Mouse (Mus musculus) hindbrain, embryonic 10.5 days (tissue): ENCODE measurements around the gene Trpm1. TPM values are rescaled to one million over a fixed set of nuclear protein-coding genes. Genes with fewer than 3 reads are reported as not detected.
A peak's percentile ranks its signal among the peaks of the same experiment; 100 is the strongest.

ENCODE experiments used
- DNase-seq: peaks from one replicate; pipeline ENCODE4 v3.0.0-alpha.2; 2017; ENCODE audit warnings: low spot score
- H3K27ac ChIP-seq: fragments of 300-500 bp; sonication (generic); 2 replicates; pipeline ENCODE4 v1.5.1; 2016; ENCODE audit warnings: mild to moderate bottlenecking, moderate library complexity
- H3K27me3 ChIP-seq: fragments of 300-500 bp; sonication (generic); 2 replicates; pipeline ENCODE4 v1.6.1; 2016; ENCODE audit warnings: mild to moderate bottlenecking; ENCODE audit not compliant: poor library complexity, insufficient read depth, severe bottlenecking
- H3K36me3 ChIP-seq: fragments of 300-500 bp; sonication (generic); 2 replicates; pipeline ENCODE4 v1.6.1; 2016; ENCODE audit warnings: mild to moderate bottlenecking, moderate library complexity
- H3K4me1 ChIP-seq: fragments of 300-500 bp; sonication (generic); replicated peaks from 2 replicates; pipeline ENCODE4 v1.6.1; 2016; ENCODE audit warnings: mild to moderate bottlenecking
- H3K4me3 ChIP-seq: fragments of 300-500 bp; sonication (generic); 2 replicates; pipeline ENCODE4 v1.5.1; 2016; ENCODE audit warnings: mild to moderate bottlenecking, moderate library complexity
- H3K9me3 ChIP-seq: fragments of 300-500 bp; sonication (generic); 2 replicates; pipeline ENCODE4 v1.6.1; 2016; ENCODE audit warnings: mild to moderate bottlenecking, moderate library complexity
- WGBS: fragments of 180-500 bp; shearing (Covaris S2); methylation state at CpG from one replicate; pipeline ENCODE4 v1.1.7; 2016; 5-methylcytosine and 5-hydroxymethylcytosine counted together
- polyA plus RNA-seq: library from polyadenylated mRNA; unstranded; fragments of >200 nt; fragmentation: Nextera tagmentation; extraction: Ambion mirVana; gene quantifications from 2 replicates; pipeline ENCODE4 v1.2.1, GENCODE M21; 2016

Gene Trpm1
- polyA plus RNA-seq, 1 experiment from 2014 or later = 2.0 TPM

GRCm38 (mm10) chr7:64226339-64227194, 72.9 kb downstream of the Trpm1 start:
- Histone ChIP-seq H3K4me1 (peaks cover 5% of the 10 kb centered on the region; the same call in 1 of the 2 replicates), H3K27me3 (no peaks in the 10 kb centered on the region), H3K27ac (peak overlapping the region; percentile 41; the same call in 1 of the 2 replicates), H3K9me3 (no peaks in the 10 kb centered on the region), H3K36me3 (no peaks in the 10 kb centered on the region), H3K4me3 (no peak overlapping the region)
- WGBS = 75% methylated on average over 27 of the region's 27 CpGs
- peak; percentile 23 for DNase-seq

DNA sequence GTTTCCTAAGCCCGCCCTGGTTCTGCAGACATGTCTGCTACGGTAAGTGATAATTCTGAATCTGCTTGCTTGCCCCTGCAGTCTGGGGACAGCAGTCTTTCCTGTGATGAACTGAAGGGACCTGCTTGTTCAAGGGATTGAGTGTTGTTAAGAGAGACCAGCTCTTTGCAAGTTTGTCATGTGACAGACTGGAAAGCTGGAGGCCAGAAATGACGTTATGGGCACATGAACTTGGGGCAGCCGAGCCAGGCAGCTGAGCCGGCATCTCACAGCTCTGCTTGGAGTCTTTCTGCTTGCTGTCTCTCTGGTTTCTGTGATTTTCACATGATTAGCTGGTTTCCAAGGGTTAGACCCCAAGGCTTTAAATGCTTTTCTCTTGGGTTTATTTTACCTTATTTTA, 74.0 kb downstream of the Trpm1 start:
- WGBS = 90% methylated on average over 5 of the region's 5 CpGs
- no peak for DNase-seq
- H3K4me3 ChIP-seq = no peak overlapping the region
- no peaks in the 10 kb centered on the region for H3K9me3 ChIP-seq
- no peak overlapping the region for H3K27ac ChIP-seq
- no peaks in the 10 kb centered on the region for H3K36me3 ChIP-seq
- H3K4me1 ChIP-seq = peaks cover 5% of the 10 kb centered on the region; the same call in 1 of the 2 replicates
- H3K27me3 ChIP-seq = no peaks in the 10 kb centered on the region

DNA sequence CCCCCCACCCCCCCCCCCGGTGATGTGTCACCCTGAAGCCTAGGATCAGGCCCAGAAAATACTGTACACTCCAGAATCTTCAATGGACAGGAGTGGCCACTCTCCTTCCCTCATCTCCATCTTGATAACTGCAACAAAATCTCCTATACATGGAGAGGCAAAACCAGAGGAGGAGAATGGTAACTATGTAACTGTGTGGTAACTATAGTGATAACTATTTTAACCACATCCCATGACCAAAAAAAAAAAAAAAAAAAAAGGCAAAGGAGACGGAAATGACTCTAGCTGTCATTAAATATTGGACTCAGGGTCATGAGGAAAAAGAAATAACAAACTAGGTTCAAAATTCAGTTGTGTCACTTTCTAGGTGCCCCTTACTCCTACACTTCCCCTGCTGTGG, 74.7 kb downstream of the Trpm1 start:
- 72% methylated on average over 2 of the region's 2 CpGs for WGBS
- H3K9me3 ChIP-seq = no peaks in the 10 kb centered on the region
- no peak for DNase-seq
- no peak overlapping the region for H3K27ac ChIP-seq
- H3K36me3 ChIP-seq = no peaks in the 10 kb centered on the region
- no peaks in the 10 kb centered on the region for H3K27me3 ChIP-seq
- H3K4me3 ChIP-seq = no peak overlapping the region
- peaks cover 5% of the 10 kb centered on the region; the same call in 1 of the 2 replicates for H3K4me1 ChIP-seq

GRCm38 (mm10) chr7:64229911-64230310, 76.3 kb downstream of the Trpm1 start:
- H3K4me3 ChIP-seq = no peak overlapping the region
- no peaks in the 10 kb centered on the region for H3K36me3 ChIP-seq
- 90% methylated on average over 8 of the region's 8 CpGs for WGBS
- H3K4me1 ChIP-seq = peaks cover 5% of the 10 kb centered on the region; the same call in 1 of the 2 replicates
- H3K27me3 ChIP-seq = no peaks in the 10 kb centered on the region
- no peaks in the 10 kb centered on the region for H3K9me3 ChIP-seq
- no peak for DNase-seq
- no peak overlapping the region for H3K27ac ChIP-seq

DNA sequence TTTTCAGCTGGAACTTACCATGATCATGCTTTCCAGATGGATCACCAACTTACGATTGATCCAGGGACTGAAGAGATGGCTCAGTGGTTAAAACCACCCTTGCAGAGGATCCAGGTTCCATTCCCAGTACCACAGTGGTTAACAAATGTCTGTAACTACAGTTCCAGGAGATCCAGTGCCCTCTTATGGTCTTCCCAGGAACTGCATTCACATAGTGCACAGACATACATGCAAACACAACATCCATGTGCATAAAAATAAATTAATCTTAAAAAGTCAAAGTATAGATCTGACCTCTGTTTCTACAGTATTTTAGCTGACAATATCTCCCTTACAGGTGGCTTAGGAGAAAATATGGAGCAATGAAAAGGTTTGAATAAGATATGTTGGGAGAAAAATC, 77.4 kb downstream of the Trpm1 start:
- no peak for DNase-seq
- Histone ChIP-seq H3K9me3 (no peaks in the 10 kb centered on the region), H3K36me3 (no peaks in the 10 kb centered on the region), H3K27ac (no peak overlapping the region), H3K27me3 (no peaks in the 10 kb centered on the region), H3K4me3 (no peak overlapping the region), H3K4me1 (peaks cover 5% of the 10 kb centered on the region; the same call in 1 of the 2 replicates)
- 96% methylated on average over 1 of the region's 1 CpGs for WGBS

GRCm38 (mm10) chr7:64231996-64232395, 78.4 kb downstream of the Trpm1 start:
- no peak overlapping the region for H3K4me3 ChIP-seq
- WGBS = 43% methylated on average over 2 of the region's 2 CpGs

DNA sequence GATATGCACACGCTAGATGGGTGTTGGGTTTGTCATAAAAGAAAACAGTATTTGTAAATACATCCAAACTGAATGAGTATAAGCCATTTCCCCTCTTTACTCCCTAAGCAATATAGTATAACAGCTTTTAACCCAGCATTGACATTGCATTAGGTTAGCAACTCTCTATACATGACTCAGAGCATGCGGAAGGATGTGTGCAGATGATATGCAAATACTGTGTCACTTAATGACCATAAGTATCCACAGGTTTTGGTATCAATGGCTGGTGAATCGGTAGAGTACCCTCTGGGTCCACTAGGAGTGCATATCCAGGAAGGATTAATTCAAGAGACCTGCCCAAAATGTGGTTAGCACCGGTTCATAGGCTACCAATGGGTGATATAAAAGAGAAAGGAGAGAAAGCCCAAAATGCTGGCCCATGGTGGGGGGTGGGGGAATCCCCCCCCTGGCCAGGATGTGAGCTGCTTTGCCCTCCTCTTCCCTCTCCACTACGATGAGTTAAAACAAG, 80.7 kb downstream of the Trpm1 start:
- no peaks in the 10 kb centered on the region for H3K36me3 ChIP-seq
- H3K9me3 ChIP-seq = no peaks in the 10 kb centered on the region
- no peaks in the 10 kb centered on the region for H3K27me3 ChIP-seq
- no peak overlapping the region for H3K4me3 ChIP-seq
- peaks cover 6% of the 10 kb centered on the region; the same call in 1 of the 2 replicates for H3K4me1 ChIP-seq
- DNase-seq = no peak
- 89% methylated on average over 5 of the region's 5 CpGs for WGBS
- no peak overlapping the region for H3K27ac ChIP-seq

More at GRCm38 (mm10) chr7:64231996-64232395, 78.4 kb downstream of the Trpm1 start:
- Histone ChIP-seq H3K27me3 (no peaks in the 10 kb centered on the region), H3K36me3 (no peaks in the 10 kb centered on the region), H3K4me1 (peaks cover 7% of the 10 kb centered on the region; the same call in 1 of the 2 replicates), H3K27ac (no peak overlapping the region), H3K9me3 (no peaks in the 10 kb centered on the region)
- DNase-seq = no peak

- Histone ChIP-seq H3K4me1 (peaks cover 6% of the 10 kb centered on the region; the same call in 1 of the 2 replicates), H3K4me3 (no peak overlapping the region), H3K27ac (no peak overlapping the region), H3K9me3 (no peaks in the 10 kb centered on the region), H3K27me3 (no peaks in the 10 kb centered on the region), H3K36me3 (no peaks in the 10 kb centered on the region)
- DNase-seq = no peak
- 77% methylated on average over 4 of the region's 4 CpGs for WGBS
Measured at GRCm38 (mm10) chr7:64236521-64236920, 82.9 kb downstream of the Trpm1 start.

- no peak for DNase-seq
- Histone ChIP-seq H3K4me3 (no peak overlapping the region), H3K27ac (no peak overlapping the region), H3K4me1 (peaks cover 6% of the 10 kb centered on the region; the same call in 1 of the 2 replicates), H3K9me3 (no peaks in the 10 kb centered on the region), H3K27me3 (no peaks in the 10 kb centered on the region), H3K36me3 (no peaks in the 10 kb centered on the region)
- 92% methylated on average over 8 of the region's 8 CpGs for WGBS
Measured at GRCm38 (mm10) chr7:64237747-64238146, 84.1 kb downstream of the Trpm1 start.

- 90% methylated on average over 7 of the region's 7 CpGs for WGBS
- Histone ChIP-seq H3K4me1 (peaks cover 6% of the 10 kb centered on the region; the same call in 1 of the 2 replicates), H3K27me3 (no peaks in the 10 kb centered on the region), H3K4me3 (no peak overlapping the region), H3K36me3 (no peaks in the 10 kb centered on the region), H3K9me3 (no peaks in the 10 kb centered on the region), H3K27ac (no peak overlapping the region)
- DNase-seq = no peak
Measured at GRCm38 (mm10) chr7:64238410-64239086, 84.9 kb downstream of the Trpm1 start.

DNA sequence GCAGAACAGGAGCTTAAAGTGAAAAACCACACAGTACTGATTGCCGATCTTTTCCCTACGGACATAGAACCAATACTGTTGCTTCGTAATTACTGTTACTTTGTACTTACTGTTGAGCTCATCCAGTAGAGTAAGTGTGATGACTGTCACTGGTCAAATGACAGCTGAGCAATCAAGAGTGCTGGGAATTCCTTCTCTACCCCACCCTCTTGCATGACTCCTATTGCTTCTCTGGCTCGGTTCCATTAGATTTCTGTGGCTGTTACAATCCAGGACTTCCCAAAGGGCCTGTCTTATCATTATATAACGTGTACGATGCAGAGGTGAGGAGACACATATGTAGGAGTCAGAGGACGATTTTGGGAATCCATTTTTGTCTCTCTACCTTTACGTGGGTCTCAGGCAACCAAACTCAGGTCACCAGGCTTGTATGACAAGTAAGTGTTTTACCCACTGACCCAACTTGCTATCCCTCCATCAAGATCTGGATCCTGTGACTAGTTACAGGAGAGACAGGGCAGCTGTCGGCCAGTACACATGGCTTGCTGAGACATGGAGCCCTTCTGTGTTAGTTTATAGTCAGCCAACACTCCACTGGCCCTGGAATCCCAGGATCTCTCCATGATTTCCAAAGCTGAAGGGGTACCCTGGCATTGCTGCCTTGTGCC, 85.6 kb downstream of the Trpm1 start:
- H3K4me1 ChIP-seq = peaks cover 6% of the 10 kb centered on the region; the same call in 1 of the 2 replicates
- H3K27me3 ChIP-seq = no peaks in the 10 kb centered on the region
- H3K9me3 ChIP-seq = no peaks in the 10 kb centered on the region
- 89% methylated on average over 9 of the region's 9 CpGs for WGBS
- no peaks in the 10 kb centered on the region for H3K36me3 ChIP-seq
- H3K27ac ChIP-seq = no peak overlapping the region
- DNase-seq = no peak
- H3K4me3 ChIP-seq = no peak overlapping the region

DNA sequence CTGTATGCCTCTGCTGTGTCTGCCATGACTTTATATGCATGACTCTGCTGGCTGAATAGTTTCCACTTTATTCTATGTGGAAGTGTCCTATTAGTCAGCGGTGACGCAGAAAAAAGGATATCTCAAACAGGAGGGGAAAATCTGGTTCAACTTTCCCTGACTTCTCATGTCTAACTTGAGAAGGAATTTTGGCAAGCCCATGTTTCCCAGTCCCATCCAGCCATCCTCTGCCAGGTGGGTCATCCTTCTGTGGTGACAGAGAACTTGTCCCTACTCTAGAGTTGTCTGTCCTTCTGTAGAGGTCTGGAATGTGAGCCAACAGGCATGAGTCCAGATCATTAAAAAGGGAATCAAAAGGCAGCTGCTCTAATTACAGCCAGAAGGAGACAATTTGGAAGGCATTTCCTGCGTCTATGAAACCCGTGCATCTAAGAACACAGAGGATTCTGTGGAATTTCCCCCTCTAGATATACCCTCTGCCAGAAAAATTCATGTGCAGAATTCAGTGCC, 86.2 kb downstream of the Trpm1 start:
- H3K27me3 ChIP-seq = no peaks in the 10 kb centered on the region
- no peak overlapping the region for H3K4me3 ChIP-seq
- DNase-seq = no peak
- no peaks in the 10 kb centered on the region for H3K9me3 ChIP-seq
- no peak overlapping the region for H3K27ac ChIP-seq
- no peaks in the 10 kb centered on the region for H3K36me3 ChIP-seq
- H3K4me1 ChIP-seq = peaks cover 6% of the 10 kb centered on the region; the same call in 1 of the 2 replicates
- 87% methylated on average over 4 of the region's 4 CpGs for WGBS
